Mouse (Mus musculus): ENCODE results near the gene Ube2l3. TPM values are rescaled to one million over a fixed set of nuclear protein-coding genes. Genes with fewer than 3 reads are reported as not detected.
"Not testable (repeated sequence)": the region's sequence is repeated elsewhere in the genome, so short reads cannot be mapped to it uniquely, and the experiment has no call there.

Ube2l3 gene
- polyA plus RNA-seq, 1 experiment from 2014 or later, result 181 TPM

DNA sequence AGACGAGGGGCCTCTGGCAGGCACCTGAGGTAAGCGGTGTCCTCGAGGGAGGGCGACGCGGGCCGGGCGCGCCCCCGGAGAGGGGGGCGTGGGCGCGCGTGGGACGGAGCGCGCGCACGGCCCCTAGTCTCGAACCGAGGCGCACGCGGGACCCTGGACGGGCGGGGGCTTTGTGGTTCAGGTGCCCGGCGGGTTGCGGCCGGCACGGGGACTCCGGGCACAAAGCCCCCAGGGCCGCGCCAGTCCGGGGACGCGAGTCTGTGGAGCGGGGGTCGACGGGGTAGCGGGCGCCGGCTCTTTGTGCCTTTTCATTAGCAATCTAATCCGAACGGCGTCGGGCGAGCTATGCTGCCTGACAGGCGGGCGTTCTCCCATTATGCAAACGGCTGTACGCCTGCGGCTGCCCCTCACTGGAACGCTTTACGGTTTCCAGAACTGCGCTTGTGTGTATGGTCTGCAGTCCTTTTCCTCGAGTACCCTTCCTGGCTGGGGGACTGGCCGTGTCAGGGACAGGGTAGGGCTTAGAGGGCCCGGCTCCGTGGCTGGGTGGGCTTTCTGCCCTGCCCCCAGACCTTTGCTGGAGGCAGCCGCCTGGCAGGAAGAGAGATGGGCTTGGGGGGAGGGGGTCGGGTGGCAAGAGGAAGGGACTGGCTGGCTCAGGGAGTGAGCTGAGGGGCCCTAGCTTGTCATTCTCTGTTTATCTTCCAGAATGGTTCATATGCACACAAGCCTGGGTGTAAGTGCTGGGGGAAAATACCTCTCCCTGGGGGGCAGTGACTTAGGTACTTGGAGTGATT, 31.5 kb upstream of the Ube2l3 start:
- in situ Hi-C loops (cut with MboI; ENCODE audit: low pct_unique_long_range_greater_than_20kb), result no loop called here
- no peaks in the 10 kb centered on the region for H3K27me3 ChIP-seq
- CTCF ChIA-PET, result interaction anchor here (1.7 to 6.6 kb wide), 3 partner anchors 13 to 38 kb away, joined by 5 to 39 read pairs (median 11); partner anchors contain the start of gene Rimbp3
- DNase-seq (ENCODE audit: low read depth, low spot score), result no peak
- ATAC-seq, result no peak
- POLR2A ChIA-PET, result no interaction called here
- TF ChIP-seq CTCF (IDR thresholded peaks at IDR 0.05), result no peak

GRCm38 (mm10) chr16:17232794-17233701, 30.6 kb upstream of the Ube2l3 start, which contains the start of gene Hic2:
TSS of gene Hic2 (plus strand) at chr16:17233572.
- CTCF ChIA-PET, result interaction anchor here (1.9 to 6.6 kb wide), 2 partner anchors 24 to 44 kb away, joined by 4 to 39 read pairs; partner anchors contain the start of gene Rimbp3
- POLR2A ChIA-PET, result no interaction called here

GRCm38 (mm10) chr16:17231523-17231922, 29.1 kb upstream of the Ube2l3 start:
- DNase-seq (ENCODE audit: low read depth, low spot score); POLR2A ChIA-PET; in situ Hi-C loops (cut with MboI; ENCODE audit: low pct_unique_long_range_greater_than_20kb); H3K27me3 ChIP-seq; ATAC-seq: not testable (repeated sequence)
- CTCF ChIA-PET, result interaction anchor here (1.5 to 6.6 kb wide), 3 partner anchors 22 to 65 kb away, joined by 3 to 39 read pairs (median 4); partner anchors contain the start of gene Rimbp3

More at GRCm38 (mm10) chr16:17232794-17233701, 30.6 kb upstream of the Ube2l3 start, which contains the start of gene Hic2:
- ATAC-seq, result peak; percentile 92
- peak; percentile 31 for DNase-seq (ENCODE audit: low read depth, low spot score)
- in situ Hi-C loops (cut with MboI; ENCODE audit: low pct_unique_long_range_greater_than_20kb), result no loop called here
- H3K27me3 ChIP-seq, result peaks cover 4% of the 10 kb centered on the region
- TF ChIP-seq CTCF (IDR thresholded peaks at IDR 0.05), result no peak

- ATAC-seq, result no peak
- TF ChIP-seq CTCF (IDR thresholded peaks at IDR 0.05), result no peak
Measured at GRCm38 (mm10) chr16:17226496-17226895, 24.0 kb upstream of the Ube2l3 start.

DNA sequence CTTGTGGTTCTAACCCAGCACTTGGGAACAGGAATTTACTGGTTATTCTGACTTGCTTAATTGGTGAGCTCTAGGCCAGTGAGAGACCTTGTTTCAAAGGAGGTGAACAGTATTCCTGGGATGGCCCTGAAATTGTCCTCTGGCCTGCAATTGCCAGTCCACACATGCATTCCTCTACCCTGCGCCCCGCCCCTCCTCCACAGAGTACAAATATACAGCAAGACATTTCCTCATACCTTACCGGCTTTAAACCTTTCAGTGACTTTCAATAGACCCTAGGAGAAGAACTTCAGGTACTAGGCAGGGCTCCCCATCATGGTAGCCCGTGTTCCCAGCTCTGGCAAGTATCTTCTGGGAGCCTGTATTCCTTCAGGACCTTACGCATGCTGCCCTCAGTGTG, 23.1 kb upstream of the Ube2l3 start:
- CTCF ChIA-PET, result no interaction called here
- TF ChIP-seq CTCF (IDR thresholded peaks at IDR 0.05), result no peak
- DNase-seq (ENCODE audit: low read depth, low spot score) (no peak), ATAC-seq (no peak)
- in situ Hi-C loops (cut with MboI; ENCODE audit: low pct_unique_long_range_greater_than_20kb), result no loop called here
- POLR2A ChIA-PET, result no interaction called here
- H3K27me3 ChIP-seq, result peaks cover 12% of the 10 kb centered on the region

More at GRCm38 (mm10) chr16:17226496-17226895, 24.0 kb upstream of the Ube2l3 start:
- ChIA-PET POLR2A (interaction anchor here (0.7 to 0.8 kb wide), 2 partner anchors 16 to 51 kb away, joined by 3 read pairs; no protein-coding TSS in a partner anchor), CTCF (interaction anchor here (1.1 to 1.4 kb wide), 2 partner anchors 9 to 15 kb away, joined by 3 to 6 read pairs; no protein-coding TSS in a partner anchor)
- H3K27me3 ChIP-seq, result peaks cover 12% of the 10 kb centered on the region
- in situ Hi-C loops (cut with MboI; ENCODE audit: low pct_unique_long_range_greater_than_20kb), result no loop called here
- DNase-seq (ENCODE audit: low read depth, low spot score), result no peak

- in situ Hi-C loops (cut with MboI; ENCODE audit: low pct_unique_long_range_greater_than_20kb), result no loop called here
- DNase-seq (ENCODE audit: low read depth, low spot score), result peak; percentile 88
- peak; percentile 100 for ATAC-seq
- no peak for TF ChIP-seq CTCF (IDR thresholded peaks at IDR 0.05)
- ChIA-PET CTCF (no interaction called here), POLR2A (interaction anchor here (0.6 kb wide), 1 partner anchor 59 kb away, joined by 4 read pairs; no protein-coding TSS in a partner anchor)
- H3K27me3 ChIP-seq, result peaks cover 3% of the 10 kb centered on the region
Measured at GRCm38 (mm10) chr16:17222197-17222596, 19.7 kb upstream of the Ube2l3 start.

- ATAC-seq (no peak), DNase-seq (ENCODE audit: low read depth, low spot score) (no peak)
- no peaks in the 10 kb centered on the region for H3K27me3 ChIP-seq
- in situ Hi-C loops (cut with MboI; ENCODE audit: low pct_unique_long_range_greater_than_20kb), result no loop called here
- TF ChIP-seq CTCF (IDR thresholded peaks at IDR 0.05), result no peak
- ChIA-PET POLR2A (no interaction called here), CTCF (interaction anchor here (1.0 to 1.7 kb wide), 2 partner anchors 9 to 11 kb away, joined by 3 to 7 read pairs; partner anchors contain the start of gene Rimbp3)
Measured at GRCm38 (mm10) chr16:17220127-17220733, 17.8 kb upstream of the Ube2l3 start.

DNA sequence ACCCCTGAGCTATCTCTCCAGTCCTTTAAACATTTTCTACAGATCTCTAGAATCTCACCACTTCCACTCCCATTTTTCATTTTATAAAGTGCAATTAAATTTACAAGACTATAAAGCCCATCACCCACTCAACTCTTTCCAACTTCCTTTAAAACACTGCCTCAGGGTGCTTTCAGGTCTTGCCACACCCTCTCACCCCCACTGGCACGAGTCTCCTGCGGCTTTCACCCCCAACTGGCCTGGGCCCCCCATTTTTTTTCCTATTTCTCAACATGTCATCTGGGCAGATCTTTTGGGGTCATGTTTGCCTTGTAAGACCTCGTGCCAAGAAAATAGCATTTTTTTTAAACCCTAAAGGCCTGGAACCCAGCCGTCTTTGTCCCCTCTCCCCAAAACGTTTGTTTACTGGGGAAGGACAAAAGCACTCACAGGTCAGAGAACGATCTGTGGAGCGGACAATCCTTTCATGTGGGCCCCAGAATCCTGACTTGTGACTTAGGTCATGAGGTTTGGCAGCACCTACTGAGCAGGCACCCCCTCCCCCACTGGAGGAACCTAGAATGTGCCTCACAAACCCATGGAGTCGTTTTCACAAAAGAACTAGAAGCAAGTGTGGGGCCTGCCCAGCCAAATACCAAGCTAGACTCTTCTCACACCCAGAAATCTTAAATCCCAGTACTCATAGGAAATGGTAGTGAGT, 14.6 kb upstream of the Ube2l3 start:
- peaks cover 10% of the 10 kb centered on the region for H3K27me3 ChIP-seq
- DNase-seq (ENCODE audit: low read depth, low spot score), result no peak
- POLR2A ChIA-PET, result no interaction called here
- ATAC-seq, result no peak
- no peak for TF ChIP-seq CTCF (IDR thresholded peaks at IDR 0.05)
- in situ Hi-C loops (cut with MboI; ENCODE audit: low pct_unique_long_range_greater_than_20kb), result no loop called here
- CTCF ChIA-PET, result no interaction called here

GRCm38 (mm10) chr16:17209981-17210838, 7.8 kb upstream of the Ube2l3 start:
- ChIA-PET CTCF (interaction anchor here (0.7 to 5.6 kb wide), 20 partner anchors 10 to 104 kb away, joined by 3 to 39 read pairs (median 6); partner anchors contain the start of genes Hic2 and Tmem191c), POLR2A (interaction anchor here (0.9 to 1.4 kb wide), 3 partner anchors 9 to 39 kb away, joined by 3 read pairs; no protein-coding TSS in a partner anchor)
- ATAC-seq (peak; percentile 38), DNase-seq (ENCODE audit: low read depth, low spot score) (no peak)
- in situ Hi-C loops (cut with MboI; ENCODE audit: low pct_unique_long_range_greater_than_20kb), result no loop called here
- no peak for TF ChIP-seq CTCF (IDR thresholded peaks at IDR 0.05)
- peaks cover 21% of the 10 kb centered on the region for H3K27me3 ChIP-seq

All from Patski (cell line).